Mouse (Mus musculus) large intestine, adult 2 months (tissue): ENCODE results near the gene Chst12. TPM values are rescaled to one million over a fixed set of nuclear protein-coding genes. Genes with fewer than 3 reads are reported as not detected.
"Not testable (repeated sequence)": the region's sequence is repeated elsewhere in the genome, so short reads cannot be mapped to it uniquely, and the experiment has no call there.

Experiments used
- DNase-seq: peaks from one replicate; pipeline ENCODE4 v3.0.0-alpha.2; 2012; ENCODE audit warnings: low read depth, low spot score
- WGBS: fragments of 180-500 bp; shearing (Covaris S2); methylation state at CpG from one replicate; pipeline ENCODE4 v1.1.7; 2018; 5-methylcytosine and 5-hydroxymethylcytosine counted together
- polyA plus RNA-seq: library from polyadenylated mRNA; depleted of rRNA; stranded (reverse); fragments of >200 nt; gene quantifications from 2 replicates; pipeline ENCODE4 v1.2.3, GENCODE M21; 2012; rRNA removed

Chst12 gene
- 13.1 and 16.8 TPM in 2 replicates for polyA plus RNA-seq

DNA sequence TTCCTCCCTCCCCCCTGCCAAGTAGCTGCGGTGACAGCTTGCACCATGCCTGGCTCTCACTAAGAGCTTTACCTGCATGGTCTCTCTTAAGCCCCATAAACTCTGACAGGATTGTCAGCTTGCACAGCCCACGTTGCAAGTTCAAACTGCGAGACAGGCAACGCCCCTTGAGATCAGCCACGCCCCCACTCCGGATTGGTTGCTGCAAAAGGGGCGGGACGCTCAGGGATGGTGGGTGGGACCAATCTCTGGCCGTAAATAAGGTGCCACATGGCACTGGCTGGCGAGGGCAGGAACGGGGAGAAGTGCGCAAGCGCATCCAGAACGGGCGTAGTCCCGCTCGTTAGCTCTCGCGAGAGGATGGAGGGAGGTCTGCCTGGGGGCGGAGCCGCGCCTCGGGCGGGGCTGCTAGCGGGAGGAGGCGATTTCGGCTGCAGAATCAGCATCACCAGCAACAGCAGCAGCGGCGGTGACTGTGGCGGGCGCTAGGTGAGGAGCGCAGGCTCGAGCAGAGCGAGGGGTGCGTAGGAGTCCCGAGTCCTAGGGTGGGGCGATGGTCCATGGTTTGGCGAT, at the start of gene Chst12:
TSS of gene Chst12 (plus strand) at position 343 of the 573 bp plus-strand sequence.
- peak; percentile 89 for DNase-seq
- under 1% methylated on average over 38 of the region's 38 CpGs for WGBS

DNA sequence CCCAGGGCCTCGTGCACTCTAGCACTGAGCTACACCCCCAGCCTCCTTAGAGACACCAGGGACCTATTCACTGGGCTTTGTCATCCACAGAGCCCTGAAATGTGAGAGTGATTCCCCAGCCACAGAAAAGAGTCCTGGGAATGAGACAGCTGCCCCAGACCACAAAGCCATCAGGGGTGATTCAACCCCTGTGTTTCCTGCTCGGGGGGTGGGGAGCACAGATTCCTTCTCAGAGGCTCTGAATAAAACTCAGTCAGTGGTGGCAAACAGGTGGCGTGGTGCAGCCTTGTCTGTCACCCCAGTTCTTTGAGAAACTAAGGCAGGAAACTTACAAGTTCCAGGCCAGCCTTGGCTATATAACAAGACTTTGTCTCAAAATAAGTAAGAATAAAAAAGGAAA, 43.9 kb upstream of the Chst12 start:
- WGBS, result 86% methylated on average over 3 of the region's 3 CpGs

DNA sequence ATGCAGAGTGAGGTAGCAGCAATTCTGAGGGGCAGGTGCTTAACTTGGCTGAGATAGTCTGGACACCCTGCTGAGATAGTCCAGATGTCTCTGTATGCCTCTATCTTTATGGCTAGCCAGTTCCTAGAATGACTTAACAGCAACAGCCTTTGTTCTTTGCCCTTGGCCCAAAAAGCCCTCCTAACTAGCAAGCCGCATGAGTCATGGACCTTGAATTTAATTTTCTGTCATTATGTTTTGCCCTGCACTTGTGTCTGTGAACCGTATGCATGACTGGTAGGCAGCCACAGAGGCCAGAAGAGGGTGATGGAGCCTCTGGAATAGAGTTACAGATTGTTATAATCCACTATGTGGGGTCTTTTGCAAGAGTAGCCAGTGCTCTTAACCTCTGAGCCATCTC, 42.2 kb upstream of the Chst12 start:
- not testable (repeated sequence) for DNase-seq

More for the DNA sequence above, 43.9 kb upstream of the Chst12 start:
- no peak for DNase-seq

DNA sequence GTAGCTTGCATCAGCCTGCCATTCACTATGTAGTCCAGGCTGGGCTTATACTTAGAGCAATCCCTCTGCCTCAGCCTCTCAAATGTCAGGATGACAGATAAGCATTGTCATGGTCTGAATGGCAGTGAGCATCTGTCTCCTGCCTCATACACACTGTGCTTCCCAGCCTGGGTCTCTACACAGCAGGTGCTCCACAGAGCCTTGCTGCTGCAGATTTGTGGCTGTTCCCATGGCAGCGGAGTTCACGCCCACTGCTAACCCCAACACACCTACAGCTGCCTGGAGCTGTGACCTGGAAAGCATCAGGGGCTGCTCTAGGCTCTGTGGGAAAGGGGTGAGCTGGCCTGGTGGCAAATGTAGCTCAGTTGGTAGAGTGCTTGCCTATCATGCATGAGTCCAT, 40.4 kb upstream of the Chst12 start:
- whole genome bisulfite sequencing, result 67% methylated on average over 2 of the region's 2 CpGs
- no peak for DNase-seq

More for the DNA sequence above, 42.2 kb upstream of the Chst12 start:
- WGBS, result 70% methylated on average over 2 of the region's 2 CpGs

DNA sequence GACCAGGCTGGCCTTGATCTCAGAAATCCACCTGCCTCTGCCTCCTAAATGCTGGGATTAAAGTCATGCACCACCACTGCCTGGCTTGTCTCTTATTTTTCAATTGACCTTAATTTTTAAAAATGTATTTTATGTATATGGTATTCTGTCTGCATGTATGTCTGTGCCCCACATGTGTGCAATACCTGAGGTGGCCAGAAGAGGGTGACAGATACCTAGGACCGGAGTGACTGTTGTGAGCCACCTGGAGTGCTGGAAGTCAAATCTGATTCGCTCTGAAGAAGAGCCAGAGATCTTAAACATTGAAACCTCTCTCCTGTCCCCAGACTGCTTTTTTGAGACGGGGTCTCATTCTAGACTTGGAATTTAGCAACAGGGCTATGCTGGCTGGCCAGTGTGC, 33.0 kb upstream of the Chst12 start:
- 81% methylated on average over 3 of the region's 3 CpGs for WGBS
- no peak for DNase-seq

DNA sequence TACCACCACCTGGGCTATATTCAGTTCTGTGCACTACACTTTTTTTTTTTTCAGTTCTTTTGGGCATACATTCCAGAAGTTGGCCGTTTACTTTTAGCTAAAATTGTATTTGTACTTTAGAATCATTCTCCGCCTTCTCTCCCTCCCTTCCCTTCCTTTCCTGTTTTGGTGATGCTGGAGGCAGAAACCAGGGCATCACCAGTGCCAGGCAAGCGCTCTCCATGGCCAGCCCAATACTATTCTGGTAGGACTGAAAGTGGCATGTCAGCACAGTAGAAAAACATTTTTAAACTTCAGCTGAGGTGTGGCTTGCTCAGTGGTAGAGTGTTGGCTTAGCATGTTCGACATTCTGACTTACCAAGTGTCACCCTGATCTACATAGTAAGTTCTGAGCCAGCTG, 23.9 kb upstream of the Chst12 start:
- WGBS, result 48% methylated on average over 4 of the region's 4 CpGs
- DNase-seq, result no peak

DNA sequence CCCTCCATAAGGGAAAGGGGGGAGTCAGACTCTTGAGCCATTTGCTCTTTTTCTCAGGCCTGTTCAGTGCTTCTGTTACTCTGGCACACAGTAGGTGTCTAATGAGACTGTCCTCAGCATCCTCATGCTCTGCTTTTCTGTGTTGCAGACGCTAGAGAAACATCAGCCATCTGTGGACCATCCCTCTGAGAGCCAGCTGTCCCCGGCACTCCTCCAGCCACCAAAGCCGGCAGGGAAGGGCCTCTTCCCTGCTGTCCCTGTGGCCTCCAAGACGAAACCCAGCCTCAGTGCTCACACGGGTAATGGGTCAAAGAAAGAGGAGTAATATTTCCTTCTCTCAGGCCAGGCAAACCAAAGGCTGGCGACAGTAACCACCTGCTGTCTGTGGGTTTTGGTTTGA, 14.2 kb upstream of the Chst12 start:
- DNase-seq, result no peak
- 79% methylated on average over 6 of the region's 6 CpGs for WGBS

DNA sequence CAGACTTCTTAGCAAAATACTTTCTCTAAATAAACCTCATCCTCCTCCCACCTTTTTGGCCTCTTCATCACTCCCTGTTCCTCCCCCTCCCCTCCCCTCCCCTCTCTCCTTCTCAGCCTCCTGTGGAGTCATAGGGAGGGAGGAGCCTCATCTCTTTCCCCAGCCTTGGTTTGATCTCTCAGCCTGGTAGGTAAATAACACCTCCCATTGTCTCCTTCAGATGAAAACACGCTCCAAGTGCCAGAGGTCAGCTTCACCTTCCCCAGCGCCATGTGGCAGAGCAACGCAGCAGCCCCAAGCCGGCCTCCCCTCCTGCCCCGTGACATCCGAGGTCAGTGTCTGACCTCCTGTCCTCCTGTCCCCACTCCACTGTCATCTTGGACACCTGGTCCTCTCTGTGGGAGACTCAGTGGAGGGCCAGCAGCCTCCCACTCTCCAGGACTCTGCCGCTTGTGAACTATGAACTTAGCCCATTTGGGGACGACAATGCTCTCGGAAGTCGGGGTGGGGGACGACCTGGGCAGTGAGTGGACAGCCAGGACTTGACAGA, 12.6 kb upstream of the Chst12 start:
- WGBS, result 17% methylated on average over 11 of the region's 11 CpGs
- DNase-seq, result no peak

DNA sequence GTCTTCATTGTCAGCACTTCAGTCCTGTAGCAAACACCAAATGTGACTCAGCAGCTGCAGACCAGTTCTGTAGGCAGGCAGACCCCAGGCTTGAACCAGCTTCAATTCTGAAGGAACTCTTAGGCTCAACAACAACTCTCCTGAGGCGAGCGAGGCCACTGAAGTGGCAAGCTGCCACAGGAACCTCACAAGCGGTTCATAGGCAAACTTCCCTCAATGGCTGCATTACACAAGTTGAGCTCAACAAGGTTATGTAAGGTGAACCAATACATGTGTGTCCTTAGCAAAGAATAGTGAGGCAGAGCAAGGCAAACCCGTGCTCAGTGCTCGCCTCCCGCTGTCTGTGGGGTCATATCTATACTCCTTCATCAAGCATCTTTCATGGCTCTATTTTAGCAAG, 7.2 kb upstream of the Chst12 start:
- DNase-seq, result no peak
- WGBS, result 62% methylated on average over 6 of the region's 6 CpGs

DNA sequence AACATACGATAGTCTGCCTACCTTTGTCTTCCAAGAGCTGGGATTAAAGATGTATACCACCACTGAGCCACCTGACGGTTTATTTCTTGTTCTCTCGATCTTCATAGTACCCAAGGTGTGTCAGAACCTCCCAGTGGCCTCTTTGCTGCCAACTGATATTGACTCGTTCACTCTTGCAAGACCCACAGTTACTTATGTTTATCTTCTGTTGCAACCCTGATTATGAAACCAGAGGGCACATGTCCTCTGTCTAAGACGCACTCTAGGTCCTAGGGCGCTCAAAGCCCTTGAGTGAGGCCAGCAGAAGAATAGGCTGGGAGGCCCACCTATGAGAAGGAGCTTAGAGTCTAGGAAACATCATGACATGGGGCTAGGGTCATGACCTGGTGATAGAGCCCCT, 4.6 kb upstream of the Chst12 start:
- WGBS, result 67% methylated on average over 6 of the region's 6 CpGs
- no peak for DNase-seq

DNA sequence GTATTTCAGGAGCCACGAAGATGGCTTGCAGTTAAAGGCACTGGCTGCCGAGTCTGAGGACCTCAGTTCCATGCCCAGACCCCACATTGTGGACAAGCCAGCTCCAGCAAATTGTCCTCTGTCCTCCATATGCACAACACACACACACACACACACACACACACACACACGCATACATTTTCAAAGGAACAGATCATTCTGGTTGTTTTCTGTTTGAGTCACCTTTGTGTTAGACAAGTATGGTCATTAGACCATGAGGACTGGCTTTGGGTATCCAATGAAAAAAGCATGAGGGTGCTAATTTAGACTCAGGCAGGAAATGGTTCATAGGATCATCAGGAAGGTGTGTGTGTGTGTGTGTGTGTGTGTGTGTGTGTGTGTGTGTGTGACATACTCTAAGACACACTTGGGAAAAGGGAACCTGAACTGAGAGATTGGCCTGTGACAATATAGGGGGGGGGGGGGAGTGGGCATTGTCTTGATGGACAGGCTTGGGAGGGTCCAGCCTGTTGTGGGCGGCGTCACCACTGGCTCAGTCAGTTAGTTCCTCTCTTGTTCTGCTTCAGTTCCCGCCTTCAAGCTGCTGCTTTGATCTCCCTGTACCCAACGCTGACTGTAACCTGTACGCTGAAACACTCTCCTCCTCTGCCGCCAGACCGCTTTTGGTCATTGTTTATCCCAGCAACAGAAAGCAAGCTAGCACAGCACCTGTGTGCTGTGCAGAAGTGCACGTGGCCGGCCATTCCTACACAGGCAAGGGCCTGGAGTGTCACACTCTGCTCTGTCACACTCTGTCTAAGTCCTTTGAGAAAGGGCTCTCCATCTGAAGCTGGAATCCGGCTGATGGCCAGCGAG, 3.1 kb upstream of the Chst12 start:
- 28% methylated on average over 14 of the region's 14 CpGs for WGBS
- DNase-seq, result no peak

DNA sequence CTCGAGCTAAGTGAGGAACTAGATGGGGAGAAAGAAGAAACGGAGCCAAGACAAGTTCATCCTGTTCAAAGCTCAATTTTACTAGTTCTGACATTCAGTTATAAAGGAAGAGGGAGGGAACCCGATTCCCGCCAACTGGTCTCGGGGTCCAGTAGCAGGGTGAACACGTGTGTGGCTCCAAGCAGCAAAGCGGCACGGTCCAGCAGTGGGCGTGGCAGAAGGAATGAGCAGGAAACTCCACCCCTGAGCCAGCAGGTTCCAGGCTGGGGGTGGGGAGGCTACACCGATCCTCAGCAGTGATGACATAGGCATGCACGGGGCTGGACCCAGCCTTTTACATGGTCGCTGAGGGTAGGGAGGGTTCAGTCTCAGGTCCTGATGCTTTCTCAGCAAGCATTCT, 2.4 kb upstream of the Chst12 start:
- under 1% methylated on average over 12 of the region's 12 CpGs for whole genome bisulfite sequencing
- DNase-seq, result peak; percentile 21

DNA sequence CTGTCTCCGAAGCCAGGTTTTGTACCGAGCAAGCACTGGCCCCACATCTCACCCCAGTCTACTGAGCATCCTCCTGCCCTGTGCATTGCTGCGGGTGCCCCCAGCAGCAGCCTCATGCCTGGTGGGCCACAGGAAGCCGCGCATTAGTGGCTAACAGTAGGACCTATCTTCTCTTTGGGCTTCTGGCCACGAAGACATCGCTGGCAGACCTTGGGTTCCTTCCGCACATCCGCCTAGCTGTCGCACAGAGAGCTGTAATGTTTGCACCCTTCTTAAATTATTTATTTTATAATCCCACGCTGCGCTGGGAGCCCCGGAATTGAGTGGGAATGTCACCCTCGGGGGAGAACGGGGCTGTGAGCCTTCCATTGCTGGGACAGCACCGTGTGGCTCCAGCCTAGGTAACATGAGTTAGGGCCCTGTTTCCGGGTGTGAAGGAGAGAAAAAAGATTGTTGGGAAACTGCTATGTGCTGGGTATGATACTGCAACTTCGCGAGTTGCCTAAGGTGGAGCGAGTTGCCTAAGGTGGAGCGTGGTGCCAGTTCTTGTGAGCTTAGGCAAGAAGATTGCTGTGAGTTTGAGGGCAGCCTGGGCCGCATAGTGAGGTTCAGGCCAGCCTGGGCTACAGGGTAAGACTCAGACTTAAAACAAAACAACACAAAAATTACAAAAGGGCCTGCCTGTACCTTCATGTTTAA, 895 bp downstream of the Chst12 start:
- WGBS, result 42% methylated on average over 22 of the region's 22 CpGs
- no peak for DNase-seq

DNA sequence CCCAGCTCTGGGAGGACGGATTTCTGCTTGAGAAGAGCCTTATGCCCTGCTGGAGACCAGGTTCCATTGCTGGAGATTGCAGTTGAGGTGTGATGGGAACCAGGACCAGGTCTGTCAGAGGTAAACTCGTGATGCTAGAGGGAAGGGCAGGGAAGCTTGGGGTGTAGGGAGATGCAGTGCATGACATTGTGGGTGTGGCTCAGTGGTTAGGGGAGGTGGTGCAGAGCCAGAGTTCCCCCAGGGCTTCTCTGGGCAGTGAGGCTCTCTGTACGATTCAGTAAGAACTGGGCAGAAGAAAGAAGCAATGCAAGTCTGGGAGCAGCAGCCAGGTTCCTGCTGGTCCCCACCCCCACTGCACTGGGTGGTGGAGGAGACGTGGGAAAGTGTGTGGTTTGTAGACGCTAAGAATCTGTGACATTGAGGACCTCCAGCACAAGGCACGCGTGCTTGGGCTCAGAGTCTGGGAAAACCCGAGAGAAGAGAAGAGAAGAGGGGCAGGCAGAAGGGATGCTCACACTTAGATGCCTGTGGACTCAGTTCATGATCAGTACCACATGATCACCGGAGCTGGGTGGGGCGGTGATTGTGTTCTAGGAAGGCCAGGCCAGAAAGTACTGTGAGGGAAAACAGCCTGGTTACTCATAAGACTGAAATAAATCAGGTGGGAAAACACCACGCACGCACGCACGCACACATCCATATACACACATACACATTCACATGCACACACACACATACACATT, 2.3 kb downstream of the Chst12 start:
- 66% methylated on average over 14 of the region's 14 CpGs for WGBS
- DNase-seq, result no peak

DNA sequence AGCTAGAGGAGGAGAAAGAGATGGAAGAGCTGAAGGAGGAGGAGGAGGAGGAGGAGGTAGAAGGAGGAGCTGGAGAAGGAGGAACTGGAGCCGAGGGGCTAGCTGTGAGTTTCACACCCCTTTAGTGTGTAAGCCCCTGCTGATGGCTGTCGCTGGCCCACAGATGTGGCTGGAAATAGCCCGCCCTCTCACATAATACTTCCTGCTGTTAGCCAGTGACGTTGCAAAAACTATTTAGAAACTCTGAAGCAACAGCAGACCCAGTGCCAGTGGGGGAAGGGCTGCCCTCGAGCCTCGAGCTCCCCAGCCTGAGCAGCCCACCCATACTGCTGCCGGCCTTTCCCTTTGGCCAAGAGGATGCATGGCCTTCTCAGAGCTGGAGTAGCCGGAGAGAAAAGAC, 3.3 kb downstream of the Chst12 start:
- 59% methylated on average over 8 of the region's 8 CpGs for WGBS
- DNase-seq, result no peak

DNA sequence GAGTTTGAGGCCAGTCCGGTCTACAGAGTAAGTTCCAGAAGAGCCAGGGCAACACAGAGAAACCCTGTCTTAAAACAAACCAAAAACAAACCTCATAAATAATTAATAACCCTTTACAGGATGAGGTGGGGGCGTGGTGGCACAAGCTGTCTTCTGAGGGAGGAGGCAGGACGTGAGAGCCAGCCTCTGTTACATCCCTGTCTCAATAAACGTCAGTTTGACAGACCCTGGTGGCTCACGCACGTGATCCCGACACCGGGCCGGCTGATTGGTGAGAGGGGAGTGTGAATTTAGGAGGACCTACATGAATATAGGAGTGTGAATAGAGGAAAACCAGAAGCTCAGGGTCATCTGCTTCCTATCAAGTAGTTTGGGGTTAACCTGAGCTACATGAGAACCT, 3.9 kb downstream of the Chst12 start:
- 56% methylated on average over 9 of the region's 9 CpGs for WGBS
- DNase-seq, result no peak

DNA sequence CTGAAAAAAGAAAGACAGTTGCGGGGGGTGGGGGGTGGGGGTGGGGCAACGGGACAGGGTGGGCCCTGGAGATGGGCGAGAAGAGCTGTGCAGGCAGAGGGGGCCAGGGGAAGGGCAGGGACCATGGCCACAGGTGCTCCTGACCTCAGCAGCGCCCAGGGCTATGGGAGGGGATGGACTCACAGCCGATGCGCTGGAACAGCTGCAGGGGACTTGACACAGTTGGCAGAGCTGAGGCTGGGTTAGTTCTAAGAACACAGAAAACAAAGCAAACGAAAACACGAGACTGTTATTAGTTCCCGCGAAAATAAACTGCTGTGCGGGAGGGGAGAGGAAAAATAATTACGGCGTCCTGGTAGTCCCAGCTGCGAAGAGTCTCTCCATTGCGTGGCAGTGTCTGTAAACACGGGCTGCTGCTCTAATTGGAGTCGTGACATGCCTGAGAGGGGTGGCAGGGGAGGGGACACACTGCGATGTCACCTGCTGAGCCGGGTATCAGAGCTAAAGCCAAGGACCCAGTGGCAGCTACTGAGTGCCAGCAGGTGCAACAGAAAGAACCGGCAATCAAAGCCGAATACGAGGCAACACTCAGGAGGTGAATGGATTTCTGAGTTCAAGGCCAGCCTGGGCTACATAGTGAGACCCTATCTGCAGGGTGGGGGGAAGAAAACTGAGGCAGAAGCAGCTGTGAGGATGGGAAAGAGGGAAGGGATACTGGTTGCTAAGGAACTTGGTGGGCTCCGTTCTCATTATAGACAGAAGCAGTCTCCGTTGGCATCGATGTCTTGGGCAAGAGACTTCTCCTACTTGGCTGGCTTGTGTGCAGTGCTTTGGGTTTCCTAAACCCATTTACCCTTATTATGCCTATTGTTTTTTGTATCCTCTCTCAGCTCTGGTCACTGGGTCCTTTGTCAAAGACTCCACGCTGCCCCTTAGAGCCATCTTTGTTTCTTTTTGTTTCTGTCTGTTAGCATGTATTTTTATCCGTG, 5.0 kb downstream of the Chst12 start:
- no peak for DNase-seq
- 31% methylated on average over 27 of the region's 27 CpGs for WGBS

DNA sequence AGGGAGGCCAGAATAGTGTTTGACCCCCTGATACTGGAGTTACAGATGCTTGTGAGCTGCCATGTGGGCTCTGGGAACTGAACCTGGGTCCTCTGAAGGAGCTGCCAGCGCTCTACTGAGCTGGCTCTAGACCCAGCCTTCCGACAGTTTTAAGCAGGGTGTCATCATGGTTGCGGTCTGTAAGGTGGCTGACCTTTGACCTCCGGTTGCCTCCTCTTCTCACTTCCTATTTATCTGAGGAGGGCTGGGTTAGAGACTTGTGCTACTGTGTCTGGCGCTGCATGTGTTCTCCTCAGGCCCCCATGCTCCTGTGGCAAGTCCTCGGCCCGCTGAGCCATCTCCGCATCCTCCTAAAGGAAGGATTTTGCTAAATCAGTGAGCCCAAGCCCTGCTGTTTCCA, 8.6 kb downstream of the Chst12 start:
- 81% methylated on average over 8 of the region's 8 CpGs for WGBS
- DNase-seq, result no peak
